Mouse (Mus musculus): ENCODE measurements around the gene Edem3. TPM values are rescaled to one million over a fixed set of nuclear protein-coding genes. Genes with fewer than 3 reads are reported as not detected.
"Not testable (repeated sequence)": the region's sequence is repeated elsewhere in the genome, so short reads cannot be mapped to it uniquely, and the experiment has no call there.

Gene Edem3
- total RNA-seq, 4 experiments from 2014 or later: 35.0 to 40.3 (median 36.6) TPM

DNA sequence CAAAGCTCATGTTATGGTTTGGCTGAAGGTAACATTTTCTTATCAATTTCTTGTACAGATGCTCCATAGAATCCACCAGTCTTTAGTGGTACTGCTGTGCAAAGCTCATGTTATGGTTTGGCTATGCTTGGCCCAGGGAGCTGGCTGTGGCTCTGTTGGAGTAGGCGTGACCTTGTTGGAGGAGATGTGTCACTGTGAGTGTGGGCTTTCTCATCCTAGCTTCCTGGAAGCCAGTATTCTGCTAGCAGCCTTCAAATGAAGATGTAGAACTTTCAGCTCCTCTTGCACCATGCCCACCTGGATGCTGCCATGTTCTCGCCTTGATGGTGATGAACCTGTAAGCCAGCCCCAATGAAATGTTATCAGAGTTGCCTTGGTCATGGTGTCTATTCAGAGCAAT lies 5.3 kb upstream of the Edem3 start:
- not testable (repeated sequence) for DNase-seq (ENCODE audit: low spot score in 2 of 2)

DNA sequence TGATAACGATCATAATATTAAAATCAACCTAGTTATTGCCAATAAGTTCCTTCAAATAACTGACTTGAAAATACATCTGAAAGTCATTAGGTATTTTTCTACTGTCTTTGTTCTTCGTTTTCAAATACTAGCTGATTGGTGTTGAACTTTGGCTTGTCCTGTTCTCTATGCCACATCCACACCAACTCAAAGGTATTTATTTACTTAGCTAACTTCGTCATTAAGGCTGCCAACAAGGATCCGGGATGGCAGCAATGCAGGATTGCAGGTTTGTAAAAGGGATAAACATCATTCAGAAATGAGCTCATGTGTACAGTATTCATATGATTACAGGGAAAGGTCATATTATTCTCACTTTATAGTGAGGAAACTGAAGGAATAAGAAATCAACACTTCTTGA lies 2.2 kb upstream of the Edem3 start:
- no peak for DNase-seq (ENCODE audit: low spot score in 2 of 2)

DNA sequence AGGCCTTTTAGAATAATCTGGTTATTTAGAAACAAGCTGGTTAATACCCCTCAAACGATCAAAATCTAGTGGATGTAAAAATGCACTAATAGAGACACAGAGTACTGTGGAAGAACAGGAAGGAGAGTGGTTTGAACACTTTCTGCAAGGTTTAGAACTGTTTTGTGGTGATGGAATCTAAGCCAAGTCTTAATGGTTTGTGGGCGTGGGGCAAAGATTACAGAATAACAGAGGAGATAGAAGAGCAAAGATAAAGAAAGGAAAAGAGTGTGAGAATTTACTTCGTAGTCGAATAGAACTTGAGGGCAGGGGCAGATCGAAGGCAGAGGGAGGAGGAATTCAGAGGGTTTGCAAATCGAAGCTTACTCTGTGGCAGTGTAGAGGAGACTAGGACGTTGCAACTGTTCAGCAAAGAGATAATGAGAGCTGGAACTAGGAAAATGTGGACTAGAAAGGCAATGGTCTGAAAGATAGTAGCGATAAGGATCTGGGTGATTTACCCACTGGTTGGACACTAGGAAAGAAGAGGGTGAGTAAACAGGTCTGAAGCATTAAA lies 1.7 kb upstream of the Edem3 start:
- no peak for DNase-seq (ENCODE audit: low spot score in 2 of 2)

DNA sequence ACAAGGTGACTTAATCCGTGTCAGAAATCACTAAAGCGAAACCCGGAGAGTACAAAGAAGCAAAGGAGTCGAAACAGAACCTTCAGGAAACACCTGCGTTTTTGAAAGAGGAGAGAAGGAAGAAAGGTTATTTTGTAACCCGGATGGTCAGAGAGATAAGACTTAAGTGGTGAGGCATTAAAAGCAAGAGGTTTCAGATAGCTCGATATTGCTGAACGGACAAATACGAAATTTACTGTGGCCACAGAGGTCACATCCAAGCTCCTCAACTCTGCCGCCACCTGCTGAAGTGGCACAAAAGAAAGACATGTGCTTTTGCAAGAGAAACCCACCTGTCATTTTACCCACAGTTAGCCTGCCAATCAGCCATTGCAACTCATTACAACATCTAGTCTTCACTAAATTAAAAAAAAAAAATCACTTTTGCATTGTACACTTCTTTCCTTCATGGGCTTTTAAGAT lies 1.1 kb upstream of the Edem3 start:
- DNase-seq (ENCODE audit: low spot score in 2 of 2): no peak

DNA sequence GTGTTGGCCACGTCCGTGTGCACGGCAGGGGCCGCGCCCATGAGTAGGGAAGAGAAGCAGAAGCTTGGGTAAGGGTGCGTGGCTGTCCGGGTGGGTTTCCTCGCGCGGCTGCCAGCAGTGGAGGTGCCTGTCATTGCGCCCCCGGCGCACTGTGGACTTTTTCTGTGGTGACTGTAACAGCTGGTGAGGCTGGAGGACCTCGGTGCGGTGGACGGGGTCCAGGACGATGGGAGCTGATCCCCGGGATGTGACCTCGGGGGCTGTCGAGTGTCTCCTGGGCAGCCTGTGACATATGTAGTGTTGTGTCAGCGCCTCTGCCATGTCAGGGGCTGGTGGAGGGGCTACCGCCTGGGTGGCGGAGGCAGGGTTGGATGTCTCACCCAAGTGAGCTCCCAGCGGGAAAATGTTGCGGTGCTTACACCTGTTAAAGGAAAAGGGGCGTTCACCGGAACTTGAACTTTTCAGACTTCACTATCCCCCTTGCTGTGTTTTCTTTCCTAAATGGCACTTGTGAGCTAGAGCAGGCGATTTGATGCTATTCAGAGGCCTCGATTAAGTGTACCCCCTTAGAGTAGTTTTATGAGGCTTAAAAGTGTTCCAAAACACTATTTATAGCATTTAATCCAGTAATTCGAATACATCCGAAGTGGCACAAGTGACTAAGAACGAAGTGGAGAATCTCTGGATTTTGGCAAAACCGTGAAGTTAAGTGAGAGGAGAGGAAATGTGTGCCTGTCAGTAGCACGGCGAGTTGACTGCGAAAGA lies 671 bp downstream of the Edem3 start:
- peak in 1 of 2 experiments; percentile 60 for DNase-seq (ENCODE audit: low spot score in 2 of 2)

DNA sequence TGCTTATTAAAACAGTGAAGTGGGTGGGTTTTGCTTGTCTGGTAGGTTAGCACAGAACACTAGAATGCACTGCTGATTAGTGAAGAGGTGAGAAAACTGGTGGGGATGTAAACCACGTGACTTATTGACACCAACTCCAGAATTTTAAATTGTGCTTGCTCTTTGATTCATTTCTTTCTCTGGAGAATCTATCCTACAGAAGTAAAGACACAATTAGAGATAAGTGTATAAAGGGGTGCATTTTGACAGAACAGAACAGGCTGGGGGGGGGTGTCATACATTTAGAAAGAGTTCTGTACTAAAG lies 1.2 kb downstream of the Edem3 start:
- DNase-seq (ENCODE audit: low spot score in 2 of 2): no peak

DNA sequence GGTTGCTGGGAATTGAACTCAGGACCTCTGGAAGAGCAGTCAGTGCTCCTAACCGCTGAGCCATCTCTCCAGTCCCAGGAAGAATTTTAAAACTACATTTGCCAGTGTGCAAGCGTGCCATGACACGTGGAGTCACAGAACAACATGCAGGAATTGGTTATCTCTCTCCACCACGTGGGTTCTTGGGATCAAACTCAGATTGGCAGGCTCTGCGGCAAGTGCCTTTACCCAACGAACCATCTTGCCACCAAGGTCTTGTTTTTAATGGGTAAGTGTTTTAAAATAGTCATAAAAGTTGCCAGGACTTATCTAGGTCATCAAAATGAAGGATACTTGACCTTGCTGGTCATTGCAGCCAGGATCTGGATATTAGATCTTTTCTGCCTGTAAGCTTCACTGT lies 3.1 kb downstream of the Edem3 start:
- no peak for DNase-seq (ENCODE audit: low spot score in 2 of 2)

DNA sequence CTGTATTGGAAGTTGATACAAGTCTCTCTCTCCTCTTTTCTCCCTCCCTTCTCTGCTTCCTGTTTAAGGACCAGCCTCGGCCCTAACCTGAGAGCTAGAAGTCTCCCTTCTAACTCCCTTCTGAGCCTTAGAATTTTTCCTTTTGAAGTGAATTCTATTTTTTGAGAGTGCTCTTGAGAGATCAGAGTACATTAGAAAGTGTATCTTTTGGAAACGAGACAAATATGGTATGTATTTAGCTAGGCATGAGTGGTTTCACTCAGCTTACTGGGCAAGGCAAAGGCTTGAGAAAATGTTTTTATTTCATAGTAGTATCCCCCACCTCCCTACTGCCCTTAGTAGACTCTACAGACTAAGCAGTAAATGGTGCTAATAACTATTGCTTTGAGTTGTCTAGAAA lies 3.8 kb downstream of the Edem3 start:
- DNase-seq (ENCODE audit: low spot score in 2 of 2): no peak

DNA sequence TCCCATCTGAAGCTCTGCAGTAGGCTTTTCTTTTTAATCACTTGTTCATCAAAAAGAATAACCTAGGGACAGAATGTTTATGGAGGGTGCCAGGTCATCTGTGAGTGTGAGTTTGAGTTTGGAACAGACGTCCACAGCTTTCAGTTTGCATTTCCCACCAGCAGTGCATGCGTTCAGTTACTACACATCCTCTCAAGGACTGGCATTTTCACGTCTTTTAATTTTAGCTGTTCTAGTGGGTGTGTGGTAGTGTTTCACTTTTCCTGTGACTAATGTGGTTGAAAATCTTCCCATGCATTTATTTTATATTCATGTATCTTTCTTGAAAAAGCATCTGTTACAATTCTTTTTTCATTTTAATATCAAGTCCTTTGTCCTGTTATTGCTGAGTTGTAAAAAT lies 9.1 kb downstream of the Edem3 start:
- DNase-seq (ENCODE audit: low spot score in 2 of 2): no peak

DNA sequence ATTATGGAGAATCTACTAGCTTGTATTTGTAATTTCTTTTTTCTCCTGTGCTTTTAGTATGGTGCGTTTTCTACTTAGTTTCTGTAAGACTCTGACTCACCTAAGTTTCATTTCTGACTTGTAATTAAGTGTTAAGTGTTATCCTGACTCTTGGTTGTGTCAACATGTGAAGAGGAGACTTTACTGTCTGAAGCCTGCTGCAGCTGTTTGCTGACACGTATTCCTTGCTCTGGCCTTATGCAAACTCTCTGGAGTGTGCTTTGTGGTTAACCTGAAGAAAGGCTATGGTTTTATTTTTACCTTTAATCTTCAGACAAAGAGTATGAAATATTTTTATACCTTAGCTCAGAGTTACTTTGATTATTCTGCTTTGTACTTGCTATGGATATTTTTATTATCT lies 11.0 kb downstream of the Edem3 start:
- no peak for DNase-seq (ENCODE audit: low spot score in 2 of 2)

DNA sequence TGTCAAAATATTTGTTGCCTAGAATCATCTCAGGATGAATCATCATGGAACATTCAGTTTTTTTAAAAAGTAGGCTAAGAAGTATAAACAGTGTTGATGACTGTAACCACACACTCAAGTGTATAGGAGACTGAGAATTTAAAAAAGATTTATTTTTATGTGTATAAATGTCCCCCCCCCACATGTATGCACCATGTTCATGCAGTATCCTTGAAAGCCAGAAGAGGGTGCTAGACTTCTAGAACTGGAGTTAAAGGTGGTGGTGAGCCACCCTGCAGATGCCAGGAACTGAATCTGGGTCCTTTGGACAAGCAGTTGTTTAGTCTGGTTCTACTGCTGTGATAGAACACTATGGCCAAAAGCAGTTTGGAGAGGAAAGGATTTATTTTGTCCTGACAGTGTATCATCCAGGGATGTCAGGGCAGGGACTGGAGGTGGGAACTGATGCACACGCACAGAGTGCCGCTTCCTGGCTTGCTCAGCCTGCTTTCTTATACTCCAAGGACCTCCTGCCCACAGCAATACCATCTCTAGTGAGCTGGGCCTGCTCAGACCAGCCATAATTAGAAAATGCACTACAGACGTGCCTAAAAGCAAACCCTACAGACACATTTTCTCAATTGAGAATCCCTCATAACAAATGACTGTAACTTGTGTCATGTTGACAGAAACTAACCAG lies 11.9 kb downstream of the Edem3 start:
- DNase-seq (ENCODE audit: low spot score in 2 of 2): no peak

DNA sequence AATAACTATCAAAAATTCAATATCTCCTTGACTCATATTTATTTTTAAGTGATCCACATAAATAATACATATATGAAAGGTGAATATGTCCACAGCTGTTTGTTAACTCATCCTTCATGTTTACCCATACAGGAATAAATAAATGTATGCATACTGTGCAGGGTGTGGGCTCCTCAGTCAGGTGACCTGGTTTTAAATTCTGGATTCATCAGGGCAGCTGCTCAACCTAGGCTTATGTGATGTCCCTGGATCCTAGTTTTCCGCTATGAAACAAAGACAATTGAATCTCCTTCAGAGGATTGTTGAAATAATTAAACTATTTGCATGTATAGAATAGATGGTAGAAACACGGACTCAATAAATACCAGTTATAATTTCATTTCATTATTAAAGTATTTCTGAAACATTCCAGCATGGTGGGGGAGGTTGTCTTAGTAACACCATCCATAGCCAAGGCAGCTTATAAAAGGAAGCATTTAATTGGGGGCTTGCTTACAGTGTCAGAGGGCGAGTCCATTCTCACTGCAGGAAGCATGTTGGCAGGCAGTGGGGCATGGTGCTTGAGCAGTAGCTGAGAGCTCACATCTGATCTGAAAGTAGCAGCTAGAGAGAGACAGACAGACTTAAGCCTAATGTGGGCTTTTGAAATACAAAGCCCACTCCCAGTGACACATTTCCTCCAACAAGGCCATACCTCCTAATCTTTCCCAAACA lies 14.2 kb downstream of the Edem3 start:
- no peak for DNase-seq (ENCODE audit: low spot score in 2 of 2)

DNA sequence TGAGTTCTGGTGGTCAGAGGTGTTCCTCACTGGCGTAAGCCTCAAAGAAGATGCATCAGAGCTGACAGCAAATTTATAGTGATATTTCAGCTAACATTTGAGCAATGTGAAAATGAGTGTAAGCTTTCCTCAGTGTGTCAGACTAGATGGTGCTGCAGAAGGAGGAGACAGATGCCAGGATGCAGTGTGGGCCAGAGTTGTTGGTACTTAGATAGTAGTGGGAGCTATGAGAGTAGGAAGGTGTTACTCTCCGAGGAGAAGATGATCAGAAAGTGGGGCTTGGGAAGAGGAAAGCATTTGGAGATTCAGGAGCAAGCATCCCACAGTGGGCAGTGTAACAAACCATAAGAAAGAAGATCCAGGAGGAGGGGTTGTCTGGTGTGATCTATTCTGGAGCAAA lies 22.4 kb downstream of the Edem3 start:
- no peak for DNase-seq (ENCODE audit: low spot score in 2 of 2)

DNA sequence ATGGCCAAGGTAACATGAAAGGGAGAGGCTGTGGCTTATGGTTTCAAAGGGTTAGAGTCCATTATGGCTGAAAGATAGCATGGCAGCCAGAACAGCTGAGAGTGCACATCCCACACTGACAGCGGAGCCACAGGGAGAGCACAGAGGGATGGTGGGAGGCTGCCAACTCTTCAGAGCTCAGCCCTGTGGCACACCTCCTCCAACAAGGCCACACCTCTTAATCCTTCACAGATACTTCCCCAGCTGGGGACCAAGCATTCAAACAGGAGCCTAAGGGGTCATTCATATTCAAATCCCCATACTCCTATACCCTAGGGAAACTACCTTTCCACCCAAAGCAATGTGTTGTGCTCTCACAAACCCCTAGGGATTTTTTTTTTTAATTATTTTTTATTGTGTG lies 23.4 kb downstream of the Edem3 start:
- DNase-seq (ENCODE audit: low spot score in 2 of 2): no peak

DNA sequence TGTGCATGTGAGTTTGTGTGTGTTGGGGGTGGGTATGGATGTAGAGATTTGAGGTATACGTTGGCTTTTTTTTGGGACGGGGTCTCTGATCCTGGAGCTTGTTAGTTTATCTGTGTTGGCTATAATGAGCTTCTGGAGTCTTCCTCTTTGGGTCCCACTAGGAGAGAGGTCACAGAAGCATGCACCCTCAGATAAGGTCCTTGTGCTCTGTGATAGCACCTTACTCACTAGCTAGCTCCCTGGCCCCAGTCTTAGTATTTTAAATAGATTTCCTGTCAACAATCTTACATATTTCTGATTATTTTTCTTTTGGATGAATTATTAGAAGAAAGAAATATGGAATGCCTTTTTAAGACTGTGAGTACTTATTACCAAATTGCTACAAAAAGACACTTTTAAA lies 24.1 kb downstream of the Edem3 start:
- no peak for DNase-seq (ENCODE audit: low spot score in 2 of 2)

DNA sequence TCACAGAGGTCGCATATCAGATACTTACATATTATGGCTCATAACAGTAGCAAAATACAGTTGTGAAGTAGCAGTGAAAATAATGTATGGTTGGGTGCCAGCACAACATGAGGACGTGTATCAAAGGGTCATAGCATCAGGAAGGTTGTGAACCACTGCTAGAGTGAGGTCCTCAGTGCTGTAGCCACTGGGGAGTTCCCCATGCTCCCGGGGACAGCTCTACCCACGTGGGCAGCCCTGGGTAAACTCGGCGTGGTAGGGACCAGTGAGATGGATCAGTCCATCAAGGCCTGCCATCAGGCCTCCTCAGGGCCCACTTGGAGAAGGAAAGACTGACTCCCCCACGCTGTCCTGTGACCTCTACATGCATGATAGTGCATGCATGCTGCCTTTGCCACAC lies 26.3 kb downstream of the Edem3 start:
- no peak for DNase-seq (ENCODE audit: low spot score in 2 of 2)

DNA sequence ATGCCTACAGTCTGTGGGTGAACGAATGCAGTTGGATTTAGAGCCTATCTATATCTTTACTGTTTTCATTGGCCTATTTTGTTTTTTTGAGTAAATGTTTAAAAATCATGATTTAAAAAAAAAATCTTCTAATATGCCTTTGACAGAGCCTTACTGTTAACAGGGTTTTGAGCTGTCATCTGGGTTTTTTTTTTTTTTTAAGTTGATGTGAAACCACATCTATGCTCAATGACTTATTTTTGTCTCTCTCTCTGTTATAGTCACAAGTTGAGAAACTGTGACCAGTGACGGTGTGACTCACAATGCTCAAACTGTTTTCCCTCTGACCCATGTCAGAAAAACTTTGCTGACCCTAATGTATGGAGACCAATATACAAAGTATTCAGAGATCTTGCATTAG lies 28.2 kb downstream of the Edem3 start:
- DNase-seq (ENCODE audit: low spot score in 2 of 2): no peak

DNA sequence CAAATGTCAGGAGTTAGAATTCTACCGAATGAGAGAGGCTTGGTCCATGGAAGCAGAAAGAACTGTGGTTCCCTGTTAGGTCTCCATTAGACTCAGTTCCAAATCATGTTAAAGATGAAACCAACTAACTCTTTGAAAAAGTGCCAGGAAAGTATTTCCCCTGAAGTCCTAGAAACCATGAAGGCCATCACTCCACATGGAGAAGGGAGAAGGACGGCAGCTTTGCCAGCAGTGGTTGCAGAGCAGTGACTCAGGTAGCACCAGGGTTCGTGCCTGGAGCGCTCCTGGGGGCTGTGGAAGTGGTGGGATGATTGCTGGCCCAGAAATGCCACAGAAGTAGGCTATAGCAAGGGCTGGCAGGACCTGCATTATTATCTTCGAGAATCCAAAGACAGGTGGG lies 31.2 kb downstream of the Edem3 start:
- DNase-seq (ENCODE audit: low spot score in 2 of 2): no peak

DNA sequence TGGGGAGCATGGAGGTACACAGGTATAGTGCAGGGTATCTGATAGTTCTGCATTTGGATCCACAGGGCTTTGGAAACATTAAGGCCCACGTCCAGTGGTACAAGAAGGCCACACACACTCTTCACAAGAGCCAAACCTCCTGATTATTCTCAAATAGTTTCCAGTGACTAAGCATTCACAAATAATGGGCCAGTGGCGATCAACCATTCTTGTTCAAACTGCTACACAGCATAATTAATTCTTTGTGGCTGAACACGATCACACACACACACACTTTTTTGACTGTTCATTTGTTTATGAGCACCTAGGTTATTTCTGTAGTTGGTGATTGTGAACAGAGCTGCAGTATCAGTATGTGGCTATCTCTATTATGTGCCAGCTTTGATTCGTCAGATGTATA lies 34.0 kb downstream of the Edem3 start:
- no peak for DNase-seq (ENCODE audit: low spot score in 2 of 2)

DNA sequence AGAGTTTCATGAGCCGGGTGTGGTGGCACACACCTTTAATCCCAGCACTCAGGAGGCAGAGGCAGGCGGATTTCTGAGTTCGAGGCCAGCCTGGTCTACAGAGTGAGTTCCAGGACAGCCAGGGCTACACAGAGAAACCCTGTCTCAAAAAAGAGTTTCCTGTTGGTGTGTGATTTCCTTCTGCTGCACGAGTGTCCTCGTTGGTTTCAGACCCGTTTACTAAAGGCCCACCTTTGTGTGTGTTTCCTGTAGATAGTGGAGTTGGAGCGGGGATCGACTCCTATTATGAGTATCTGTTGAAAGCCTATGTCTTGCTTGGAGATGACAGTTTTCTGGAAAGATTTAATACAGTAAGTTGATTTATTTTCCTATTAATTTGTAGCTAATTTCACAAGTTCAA lies 36.9 kb downstream of the Edem3 start:
- DNase-seq (ENCODE audit: low spot score in 2 of 2): not testable (repeated sequence)

DNA sequence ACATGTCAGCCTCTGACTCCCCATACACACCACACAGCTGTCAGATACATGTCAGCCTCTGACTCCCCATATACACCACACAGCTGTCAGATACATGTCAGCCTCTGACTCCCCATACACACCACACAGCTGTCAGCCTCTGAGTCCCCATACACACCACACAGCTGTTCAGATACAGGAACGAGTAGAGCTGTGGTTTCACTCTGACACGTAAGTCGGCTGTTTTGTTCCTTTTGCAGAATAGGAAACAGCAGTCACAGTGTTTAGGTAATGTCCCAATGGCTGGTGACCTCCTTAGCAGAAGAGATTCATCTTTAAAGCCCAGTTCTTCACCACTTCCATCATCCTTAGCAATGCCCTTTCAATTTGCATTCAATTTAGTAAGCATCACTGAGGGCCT lies 47.6 kb downstream of the Edem3 start:
- not testable (repeated sequence) for DNase-seq (ENCODE audit: low spot score in 2 of 2)

DNA sequence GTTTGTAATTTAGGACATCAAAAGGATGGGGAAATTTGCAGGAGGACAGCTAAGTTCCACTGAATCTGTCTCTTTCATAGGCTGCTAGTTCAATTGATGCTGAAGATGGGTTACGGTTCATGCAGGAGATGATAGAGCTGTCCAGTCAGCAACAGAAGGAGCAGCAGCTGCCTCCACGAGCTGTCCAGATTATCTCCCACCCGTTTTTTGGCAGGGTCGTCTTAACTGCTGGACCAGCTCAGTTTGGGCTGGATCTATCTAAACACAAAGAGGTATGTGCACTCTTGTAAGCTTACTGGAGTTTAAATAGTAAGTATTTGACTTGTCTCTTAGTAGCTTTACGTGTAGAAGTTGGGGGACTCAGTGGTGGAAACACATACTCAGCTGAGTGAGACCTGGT lies 52.1 kb downstream of the Edem3 start:
- no peak for DNase-seq (ENCODE audit: low spot score in 2 of 2)

Measured in layer of hippocampus, adult 8-10 months (tissue).